Mouse (Mus musculus): ENCODE data around the gene Edc3. TPM values are rescaled to one million over a fixed set of nuclear protein-coding genes. Genes with fewer than 3 reads are reported as not detected.

Gene Edc3
- polyA plus RNA-seq, 1 experiment from 2014 or later, result 22.2 TPM

- Histone ChIP-seq H3K4me1 (replicated peaks; ENCODE audit: control insufficient read depth, insufficient read depth, low read length) (no peaks in the 10 kb centered on the region), H3K4me3 (ENCODE audit: low read depth, low read length) (no peak overlapping the region), H3K9ac (ENCODE audit: low read depth, low read length) (no peak overlapping the region), H3K4me2 (no peak overlapping the region), H3K9me3 (ENCODE audit: control insufficient read depth, low read length) (0 out of 2 replicates have a peak, but pooled peaks cover 5% of the 10 kb centered on the region), H3K36me3 (ENCODE audit: control insufficient read depth, insufficient read depth, low read length) (peaks cover 29% of the 10 kb centered on the region), H3K27ac (ENCODE audit: low read depth, low read length) (no peak overlapping the region), H3K27me3 (replicated peaks; ENCODE audit: control insufficient read depth, insufficient read depth, low read length) (no peaks in the 10 kb centered on the region)
- WGBS, result 65% methylated on average over 2 of the region's 2 CpGs
- ATAC-seq (replicated peaks; ENCODE audit: low FRiP score) (no peak), DNase-seq (ENCODE audit: low spot score) (no peak)
These were observed 3.9 kb downstream of the Edc3 start for GRCm38 (mm10) chr9:57712194-57712593.

GRCm38 (mm10) chr9:57718408-57718807 is 10.1 kb downstream of the Edc3 start:
- H3K9ac ChIP-seq (ENCODE audit: low read depth, low read length), result no peak overlapping the region
- WGBS, result 89% methylated on average over 7 of the region's 7 CpGs
- no peak overlapping the region for H3K27ac ChIP-seq (ENCODE audit: low read depth, low read length)
- H3K4me3 ChIP-seq (ENCODE audit: low read depth, low read length), result no peak overlapping the region
- H3K9me3 ChIP-seq (ENCODE audit: control insufficient read depth, low read length), result no peaks in the 10 kb centered on the region
- DNase-seq (ENCODE audit: low spot score), result no peak
- no peaks in the 10 kb centered on the region for H3K4me1 ChIP-seq (replicated peaks; ENCODE audit: control insufficient read depth, insufficient read depth, low read length)
- H3K4me2 ChIP-seq, result no peak overlapping the region
- ATAC-seq (replicated peaks; ENCODE audit: low FRiP score), result no peak
- H3K27me3 ChIP-seq (replicated peaks; ENCODE audit: control insufficient read depth, insufficient read depth, low read length), result no peaks in the 10 kb centered on the region
- H3K36me3 ChIP-seq (ENCODE audit: control insufficient read depth, insufficient read depth, low read length), result peaks cover 33% of the 10 kb centered on the region

- peaks cover 24% of the 10 kb centered on the region for H3K36me3 ChIP-seq (ENCODE audit: control insufficient read depth, insufficient read depth, low read length)
- ATAC-seq (replicated peaks; ENCODE audit: low FRiP score), result no peak
- WGBS, result 87% methylated on average over 3 of the region's 3 CpGs
These were observed 12.4 kb downstream of the Edc3 start for GRCm38 (mm10) chr9:57720736-57721135.

GRCm38 (mm10) chr9:57722371-57722770 is 14.0 kb downstream of the Edc3 start:
- Histone ChIP-seq H3K36me3 (ENCODE audit: control insufficient read depth, insufficient read depth, low read length) (peaks cover 24% of the 10 kb centered on the region), H3K9ac (ENCODE audit: low read depth, low read length) (no peak overlapping the region), H3K27ac (ENCODE audit: low read depth, low read length) (no peak overlapping the region), H3K27me3 (replicated peaks; ENCODE audit: control insufficient read depth, insufficient read depth, low read length) (no peaks in the 10 kb centered on the region), H3K4me2 (no peak overlapping the region), H3K4me3 (ENCODE audit: low read depth, low read length) (no peak overlapping the region), H3K4me1 (replicated peaks; ENCODE audit: control insufficient read depth, insufficient read depth, low read length) (no peaks in the 10 kb centered on the region), H3K9me3 (ENCODE audit: control insufficient read depth, low read length) (no peaks in the 10 kb centered on the region)
- WGBS, result 84% methylated on average over 1 of the region's 1 CpGs
- ATAC-seq (replicated peaks; ENCODE audit: low FRiP score) (no peak), DNase-seq (ENCODE audit: low spot score) (no peak)

More at GRCm38 (mm10) chr9:57720736-57721135, 12.4 kb downstream of the Edc3 start:
- Histone ChIP-seq H3K9ac (ENCODE audit: low read depth, low read length) (no peak overlapping the region), H3K27me3 (replicated peaks; ENCODE audit: control insufficient read depth, insufficient read depth, low read length) (no peaks in the 10 kb centered on the region), H3K4me3 (ENCODE audit: low read depth, low read length) (no peak overlapping the region), H3K4me2 (no peak overlapping the region), H3K4me1 (replicated peaks; ENCODE audit: control insufficient read depth, insufficient read depth, low read length) (no peaks in the 10 kb centered on the region), H3K27ac (ENCODE audit: low read depth, low read length) (no peak overlapping the region), H3K9me3 (ENCODE audit: control insufficient read depth, low read length) (no peaks in the 10 kb centered on the region)
- DNase-seq (ENCODE audit: low spot score), result no peak

GRCm38 (mm10) chr9:57723315-57723715 is 15.0 kb downstream of the Edc3 start:
- peaks cover 27% of the 10 kb centered on the region for H3K36me3 ChIP-seq (ENCODE audit: control insufficient read depth, insufficient read depth, low read length)
- no peaks in the 10 kb centered on the region for H3K27me3 ChIP-seq (replicated peaks; ENCODE audit: control insufficient read depth, insufficient read depth, low read length)
- no peak overlapping the region for H3K4me2 ChIP-seq
- DNase-seq (ENCODE audit: low spot score) (no peak), ATAC-seq (replicated peaks; ENCODE audit: low FRiP score) (no peak)
- no peak overlapping the region for H3K4me3 ChIP-seq (ENCODE audit: low read depth, low read length)
- H3K9ac ChIP-seq (ENCODE audit: low read depth, low read length), result no peak overlapping the region
- no peak overlapping the region for H3K27ac ChIP-seq (ENCODE audit: low read depth, low read length)
- H3K4me1 ChIP-seq (replicated peaks; ENCODE audit: control insufficient read depth, insufficient read depth, low read length), result no peaks in the 10 kb centered on the region
- 75% methylated on average over 5 of the region's 5 CpGs for WGBS
- H3K9me3 ChIP-seq (ENCODE audit: control insufficient read depth, low read length), result no peaks in the 10 kb centered on the region

- 88% methylated on average over 5 of the region's 5 CpGs for WGBS
- no peaks in the 10 kb centered on the region for H3K9me3 ChIP-seq (ENCODE audit: control insufficient read depth, low read length)
- no peak overlapping the region for H3K4me2 ChIP-seq
- no peak overlapping the region for H3K27ac ChIP-seq (ENCODE audit: low read depth, low read length)
- H3K4me1 ChIP-seq (replicated peaks; ENCODE audit: control insufficient read depth, insufficient read depth, low read length), result no peaks in the 10 kb centered on the region
- H3K9ac ChIP-seq (ENCODE audit: low read depth, low read length), result no peak overlapping the region
- no peaks in the 10 kb centered on the region for H3K27me3 ChIP-seq (replicated peaks; ENCODE audit: control insufficient read depth, insufficient read depth, low read length)
- no peak for ATAC-seq (replicated peaks; ENCODE audit: low FRiP score)
- peaks cover 27% of the 10 kb centered on the region for H3K36me3 ChIP-seq (ENCODE audit: control insufficient read depth, insufficient read depth, low read length)
- no peak overlapping the region for H3K4me3 ChIP-seq (ENCODE audit: low read depth, low read length)
- DNase-seq (ENCODE audit: low spot score), result no peak
These were observed 15.5 kb downstream of the Edc3 start for GRCm38 (mm10) chr9:57723796-57724195.

GRCm38 (mm10) chr9:57724701-57725100 is 16.4 kb downstream of the Edc3 start:
- ATAC-seq (replicated peaks; ENCODE audit: low FRiP score) (no peak), DNase-seq (ENCODE audit: low spot score) (no peak)
- WGBS, result 88% methylated on average over 3 of the region's 3 CpGs
- H3K4me2 ChIP-seq, result no peak overlapping the region
- peaks cover 32% of the 10 kb centered on the region for H3K36me3 ChIP-seq (ENCODE audit: control insufficient read depth, insufficient read depth, low read length)
- no peak overlapping the region for H3K9ac ChIP-seq (ENCODE audit: low read depth, low read length)
- no peak overlapping the region for H3K27ac ChIP-seq (ENCODE audit: low read depth, low read length)
- no peaks in the 10 kb centered on the region for H3K27me3 ChIP-seq (replicated peaks; ENCODE audit: control insufficient read depth, insufficient read depth, low read length)
- no peaks in the 10 kb centered on the region for H3K9me3 ChIP-seq (ENCODE audit: control insufficient read depth, low read length)
- no peaks in the 10 kb centered on the region for H3K4me1 ChIP-seq (replicated peaks; ENCODE audit: control insufficient read depth, insufficient read depth, low read length)
- H3K4me3 ChIP-seq (ENCODE audit: low read depth, low read length), result no peak overlapping the region

- Histone ChIP-seq H3K36me3 (ENCODE audit: control insufficient read depth, insufficient read depth, low read length) (peaks cover 27% of the 10 kb centered on the region), H3K4me1 (replicated peaks; ENCODE audit: control insufficient read depth, insufficient read depth, low read length) (no peaks in the 10 kb centered on the region), H3K4me3 (ENCODE audit: low read depth, low read length) (no peak overlapping the region), H3K9me3 (ENCODE audit: control insufficient read depth, low read length) (no peaks in the 10 kb centered on the region), H3K27me3 (replicated peaks; ENCODE audit: control insufficient read depth, insufficient read depth, low read length) (no peaks in the 10 kb centered on the region), H3K9ac (ENCODE audit: low read depth, low read length) (no peak overlapping the region), H3K4me2 (no peak overlapping the region), H3K27ac (ENCODE audit: low read depth, low read length) (no peak overlapping the region)
- DNase-seq (ENCODE audit: low spot score) (no peak), ATAC-seq (replicated peaks; ENCODE audit: low FRiP score) (no peak)
- WGBS, result 89% methylated on average over 1 of the region's 1 CpGs
These were observed 20.0 kb downstream of the Edc3 start for GRCm38 (mm10) chr9:57728312-57728711.

- ATAC-seq (replicated peaks; ENCODE audit: low FRiP score), result no peak
- no peak for DNase-seq (ENCODE audit: low spot score)
- WGBS, result 93% methylated on average over 6 of the region's 6 CpGs
These were observed 25.3 kb downstream of the Edc3 start for GRCm38 (mm10) chr9:57733606-57734005.

More at GRCm38 (mm10) chr9:57733606-57734005, 25.3 kb downstream of the Edc3 start:
- Histone ChIP-seq H3K9me3 (ENCODE audit: control insufficient read depth, low read length) (no peaks in the 10 kb centered on the region), H3K27ac (ENCODE audit: low read depth, low read length) (no peak overlapping the region), H3K4me2 (no peak overlapping the region), H3K9ac (ENCODE audit: low read depth, low read length) (no peak overlapping the region), H3K27me3 (replicated peaks; ENCODE audit: control insufficient read depth, insufficient read depth, low read length) (no peaks in the 10 kb centered on the region), H3K4me3 (ENCODE audit: low read depth, low read length) (no peak overlapping the region), H3K4me1 (replicated peaks; ENCODE audit: control insufficient read depth, insufficient read depth, low read length) (peaks cover 2% of the 10 kb centered on the region; the same call in 1 of the 2 replicates), H3K36me3 (ENCODE audit: control insufficient read depth, insufficient read depth, low read length) (peaks cover 8% of the 10 kb centered on the region; the same call in 1 of the 2 replicates)

Data from liver, embryonic 11.5 days (tissue).